Mouse (Mus musculus): ENCODE data around the gene Tmem131.

- TF ChIP-seq POLR2A (IDR thresholded peaks at IDR 0.05; ENCODE audit: borderline replicate concordance, extremely low read depth, low read depth, low read length) (no peak), CTCF (IDR thresholded peaks at IDR 0.05; ENCODE audit: insufficient read depth, low read length) (no peak)
Observed at GRCm38 (mm10) chr1:36970918-36971617, 27.6 kb upstream of the Tmem131 start.
